Mouse (Mus musculus): ENCODE measurements at regions not wholly inside any gene's neighbourhood (a gene's known extent, or its start where the extent isn't known, plus 50 kb on each side); places are given as distances from the start of the nearest gene placed in this dataset.

- TF ChIP-seq GATA1 (IDR thresholded peaks at IDR 0.05; ENCODE audit: low read length) (no peak), TAL1 (IDR thresholded peaks at IDR 0.05; ENCODE audit: low read length) (no peak)
- H3K4me1 ChIP-seq (ENCODE audit: control insufficient read depth), result no peaks in the 10 kb centered on the region
- no peaks in the 10 kb centered on the region for H3K27me3 ChIP-seq (ENCODE audit: control insufficient read depth)
- H3K36me3 ChIP-seq (ENCODE audit: control insufficient read depth), result no peaks in the 10 kb centered on the region
- no peaks in the 10 kb centered on the region; the same call in 1 of the 2 replicates for H3K9me3 ChIP-seq (ENCODE audit: control insufficient read depth, low read length)
- no peak overlapping the region for H3K4me3 ChIP-seq (replicated peaks)
Measured at GRCm38 (mm10) chr14:100375218-100375983, 90.9 kb upstream of the Klf12 start.

GRCm38 (mm10) chr14:100374494-100375217 lies 90.2 kb upstream of the Klf12 start:
- H3K27me3 ChIP-seq (ENCODE audit: control insufficient read depth), result no peaks in the 10 kb centered on the region
- TF ChIP-seq TAL1 (IDR thresholded peaks at IDR 0.05; ENCODE audit: low read length) (no peak), GATA1 (IDR thresholded peaks at IDR 0.05; ENCODE audit: low read length) (no peak)
- no peaks in the 10 kb centered on the region for H3K36me3 ChIP-seq (ENCODE audit: control insufficient read depth)
- no peak overlapping the region for H3K4me3 ChIP-seq (replicated peaks)
- no peaks in the 10 kb centered on the region; the same call in 1 of the 2 replicates for H3K9me3 ChIP-seq (ENCODE audit: control insufficient read depth, low read length)
- H3K4me1 ChIP-seq (ENCODE audit: control insufficient read depth), result no peaks in the 10 kb centered on the region

GRCm38 (mm10) chr14:100366234-100366864 lies 81.9 kb upstream of the Klf12 start:
- Histone ChIP-seq H3K9me3 (ENCODE audit: control insufficient read depth, low read length) (peaks cover 5% of the 10 kb centered on the region), H3K4me3 (replicated peaks) (no peak overlapping the region), H3K27me3 (ENCODE audit: control insufficient read depth) (no peaks in the 10 kb centered on the region), H3K36me3 (ENCODE audit: control insufficient read depth) (no peaks in the 10 kb centered on the region), H3K4me1 (ENCODE audit: control insufficient read depth) (no peaks in the 10 kb centered on the region)
- TF ChIP-seq GATA1 (IDR thresholded peaks at IDR 0.05; ENCODE audit: low read length) (no peak), TAL1 (IDR thresholded peaks at IDR 0.05; ENCODE audit: low read length) (no peak)

- Histone ChIP-seq H3K27me3 (ENCODE audit: control insufficient read depth) (no peaks in the 10 kb centered on the region), H3K4me1 (ENCODE audit: control insufficient read depth) (no peaks in the 10 kb centered on the region), H3K9me3 (ENCODE audit: control insufficient read depth, low read length) (peaks cover 5% of the 10 kb centered on the region), H3K36me3 (ENCODE audit: control insufficient read depth) (no peaks in the 10 kb centered on the region), H3K4me3 (replicated peaks) (no peak overlapping the region)
- TF ChIP-seq TAL1 (IDR thresholded peaks at IDR 0.05; ENCODE audit: low read length), result no peak
- TF ChIP-seq GATA1 (IDR thresholded peaks at IDR 0.05; ENCODE audit: low read length), result no peak
Measured at GRCm38 (mm10) chr14:100362786-100363185, 78.3 kb upstream of the Klf12 start.

GRCm38 (mm10) chr14:100361346-100362029 lies 77.0 kb upstream of the Klf12 start:
- peaks cover 5% of the 10 kb centered on the region for H3K9me3 ChIP-seq (ENCODE audit: control insufficient read depth, low read length)
- H3K4me3 ChIP-seq (replicated peaks), result no peak overlapping the region
- H3K27me3 ChIP-seq (ENCODE audit: control insufficient read depth), result no peaks in the 10 kb centered on the region
- no peaks in the 10 kb centered on the region for H3K4me1 ChIP-seq (ENCODE audit: control insufficient read depth)
- TF ChIP-seq GATA1 (IDR thresholded peaks at IDR 0.05; ENCODE audit: low read length) (no peak), TAL1 (IDR thresholded peaks at IDR 0.05; ENCODE audit: low read length) (no peak)
- H3K36me3 ChIP-seq (ENCODE audit: control insufficient read depth), result no peaks in the 10 kb centered on the region

- Histone ChIP-seq H3K4me1 (ENCODE audit: control insufficient read depth) (no peaks in the 10 kb centered on the region), H3K36me3 (ENCODE audit: control insufficient read depth) (no peaks in the 10 kb centered on the region), H3K4me3 (replicated peaks) (no peak overlapping the region), H3K9me3 (ENCODE audit: control insufficient read depth, low read length) (no peaks in the 10 kb centered on the region), H3K27me3 (ENCODE audit: control insufficient read depth) (no peaks in the 10 kb centered on the region)
- TF ChIP-seq GATA1 (IDR thresholded peaks at IDR 0.05; ENCODE audit: low read length) (no peak), TAL1 (IDR thresholded peaks at IDR 0.05; ENCODE audit: low read length) (no peak)
Measured at GRCm38 (mm10) chr14:100359881-100360280, 75.4 kb upstream of the Klf12 start.

GRCm38 (mm10) chr14:100357131-100357530 lies 72.7 kb upstream of the Klf12 start:
- TF ChIP-seq GATA1 (IDR thresholded peaks at IDR 0.05; ENCODE audit: low read length), result no peak
- no peak for TF ChIP-seq TAL1 (IDR thresholded peaks at IDR 0.05; ENCODE audit: low read length)
- no peak overlapping the region for H3K4me3 ChIP-seq (replicated peaks)

GRCm38 (mm10) chr14:100353508-100353907 lies 69.0 kb upstream of the Klf12 start:
- H3K4me3 ChIP-seq (replicated peaks), result no peak overlapping the region
- no peaks in the 10 kb centered on the region for H3K9me3 ChIP-seq (ENCODE audit: control insufficient read depth, low read length)
- TF ChIP-seq GATA1 (IDR thresholded peaks at IDR 0.05; ENCODE audit: low read length), result no peak
- TF ChIP-seq TAL1 (IDR thresholded peaks at IDR 0.05; ENCODE audit: low read length), result no peak
- no peaks in the 10 kb centered on the region for H3K4me1 ChIP-seq (ENCODE audit: control insufficient read depth)
- H3K36me3 ChIP-seq (ENCODE audit: control insufficient read depth), result no peaks in the 10 kb centered on the region
- no peaks in the 10 kb centered on the region for H3K27me3 ChIP-seq (ENCODE audit: control insufficient read depth)

More at GRCm38 (mm10) chr14:100357131-100357530, 72.7 kb upstream of the Klf12 start:
- H3K27me3 ChIP-seq (ENCODE audit: control insufficient read depth), result no peaks in the 10 kb centered on the region
- no peaks in the 10 kb centered on the region for H3K36me3 ChIP-seq (ENCODE audit: control insufficient read depth)
- H3K9me3 ChIP-seq (ENCODE audit: control insufficient read depth, low read length), result no peaks in the 10 kb centered on the region
- H3K4me1 ChIP-seq (ENCODE audit: control insufficient read depth), result no peaks in the 10 kb centered on the region
